Mouse (Mus musculus) ovary, postnatal 36 days (tissue): ENCODE data around the gene Arhgap18.

Experiments used
- DNase-seq: peaks from one replicate; pipeline ENCODE4 v3.0.0; 2022; ENCODE audit warnings: low spot score, mixed read lengths

The Arhgap18 gene

GRCm38 (mm10) chr10:26832669-26833249 lies 79.5 kb downstream of the Arhgap18 start:
- no peak for DNase-seq

- no peak for DNase-seq
These were observed 80.2 kb downstream of the Arhgap18 start for GRCm38 (mm10) chr10:26833393-26833792.

GRCm38 (mm10) chr10:26849311-26849710 lies 96.1 kb downstream of the Arhgap18 start:
- no peak for DNase-seq

- no peak for DNase-seq
These were observed 96.6 kb downstream of the Arhgap18 start for GRCm38 (mm10) chr10:26849854-26850253.

- no peak for DNase-seq
These were observed 101.4 kb downstream of the Arhgap18 start for GRCm38 (mm10) chr10:26854556-26855100.

- DNase-seq, result no peak
These were observed 102.8 kb downstream of the Arhgap18 start for GRCm38 (mm10) chr10:26855851-26856535.

GRCm38 (mm10) chr10:26857583-26857982 lies 104.4 kb downstream of the Arhgap18 start:
- DNase-seq, result no peak

- no peak for DNase-seq
These were observed 105.3 kb downstream of the Arhgap18 start for GRCm38 (mm10) chr10:26858537-26858936.

GRCm38 (mm10) chr10:26861231-26861630 lies 108.0 kb downstream of the Arhgap18 start:
- no peak for DNase-seq

- DNase-seq, result no peak
These were observed 109.0 kb downstream of the Arhgap18 start for GRCm38 (mm10) chr10:26862207-26862606.

- DNase-seq, result no peak
These were observed 110.8 kb downstream of the Arhgap18 start for GRCm38 (mm10) chr10:26863982-26864381.

GRCm38 (mm10) chr10:26870802-26871201 lies 117.6 kb downstream of the Arhgap18 start:
- no peak for DNase-seq

GRCm38 (mm10) chr10:26877309-26877708 lies 124.1 kb downstream of the Arhgap18 start:
- no peak for DNase-seq

GRCm38 (mm10) chr10:26878924-26879600 lies 125.8 kb downstream of the Arhgap18 start:
- DNase-seq, result no peak

- no peak for DNase-seq
These were observed 131.7 kb downstream of the Arhgap18 start for GRCm38 (mm10) chr10:26884949-26885348.

- DNase-seq, result no peak
These were observed 136.0 kb downstream of the Arhgap18 start for GRCm38 (mm10) chr10:26889226-26889625.

GRCm38 (mm10) chr10:26889754-26890153 lies 136.5 kb downstream of the Arhgap18 start:
- DNase-seq, result no peak

GRCm38 (mm10) chr10:26890269-26890955 lies 137.2 kb downstream of the Arhgap18 start:
- peak; percentile 27 for DNase-seq

GRCm38 (mm10) chr10:26893091-26893490 lies 139.9 kb downstream of the Arhgap18 start:
- DNase-seq, result no peak

- DNase-seq, result no peak
These were observed 142.5 kb downstream of the Arhgap18 start for GRCm38 (mm10) chr10:26895726-26896125.

GRCm38 (mm10) chr10:26900426-26900825 lies 147.2 kb downstream of the Arhgap18 start:
- DNase-seq, result no peak

- DNase-seq, result no peak
These were observed 150.6 kb downstream of the Arhgap18 start for GRCm38 (mm10) chr10:26903781-26904180.
